Mouse (Mus musculus) stomach, embryonic 16.5 days (tissue): ENCODE data around the gene Fgf23. TPM values are rescaled to one million over a fixed set of nuclear protein-coding genes. Genes with fewer than 3 reads are reported as not detected.

ENCODE experiments used
- ATAC-seq: fragments of 200-750 bp; cut with Nextera tagmentation; 2 replicates; pipeline ENCODE4 v1.8.0; 2017; ENCODE audit warnings: moderate number of reproducible peaks, moderate TSS enrichment; ENCODE audit not compliant: insufficient read depth, low FRiP score
- H3K27ac ChIP-seq: fragments of 300-500 bp; sonication (generic); 2 replicates; pipeline ENCODE4 v1.5.1; 2014; ENCODE audit warnings: low read length
- H3K27me3 ChIP-seq: fragments of 300-500 bp; sonication (generic); 2 replicates; pipeline ENCODE4 v1.6.1; 2014; ENCODE audit warnings: low read length, control low read depth, mixed read lengths; ENCODE audit not compliant: control insufficient read depth, insufficient read depth
- H3K36me3 ChIP-seq: fragments of 300-500 bp; sonication (generic); 2 replicates; pipeline ENCODE4 v1.6.1; 2014; ENCODE audit warnings: low read length; ENCODE audit not compliant: control insufficient read depth, insufficient read depth
- H3K4me1 ChIP-seq: fragments of 300-500 bp; sonication (generic); 2 replicates; pipeline ENCODE4 v1.6.1; 2014; ENCODE audit warnings: low read length, control low read depth, mixed read lengths; ENCODE audit not compliant: control insufficient read depth, insufficient read depth
- H3K4me2 ChIP-seq: fragments of 300-500 bp; sonication (generic); 2 replicates; pipeline ENCODE4 v1.6.1; 2014; ENCODE audit warnings: low read depth, low read length, mixed read lengths
- H3K4me3 ChIP-seq: fragments of 300-500 bp; sonication (generic); replicated peaks from 2 replicates; pipeline ENCODE4 v1.5.1; 2014; ENCODE audit warnings: mild to moderate bottlenecking, low read length
- H3K9ac ChIP-seq: fragments of 300-500 bp; sonication (generic); 2 replicates; pipeline ENCODE4 v1.6.1; 2014; ENCODE audit warnings: low read length
- H3K9me3 ChIP-seq: fragments of 300-500 bp; sonication (generic); replicated peaks from 2 replicates; pipeline ENCODE4 v1.6.1; 2016; ENCODE audit warnings: low read length, control low read depth; ENCODE audit not compliant: control insufficient read depth
- WGBS: fragments of 180-500 bp; shearing (Covaris S2); extraction: QIAGEN DNeasy Blood & Tissue Kit; methylation state at CpG from one replicate; pipeline ENCODE4 v1.1.7; 2014; 5-methylcytosine and 5-hydroxymethylcytosine counted together
- polyA plus RNA-seq: library from polyadenylated mRNA; unstranded; fragments of >200 nt; fragmentation: Nextera tagmentation; extraction: Ambion mirVana; gene quantifications from 2 replicates; pipeline ENCODE4 v1.2.1, GENCODE M21; 2015

Fgf23 gene
- polyA plus RNA-seq, 1 experiment from 2014 or later = not detected

DNA sequence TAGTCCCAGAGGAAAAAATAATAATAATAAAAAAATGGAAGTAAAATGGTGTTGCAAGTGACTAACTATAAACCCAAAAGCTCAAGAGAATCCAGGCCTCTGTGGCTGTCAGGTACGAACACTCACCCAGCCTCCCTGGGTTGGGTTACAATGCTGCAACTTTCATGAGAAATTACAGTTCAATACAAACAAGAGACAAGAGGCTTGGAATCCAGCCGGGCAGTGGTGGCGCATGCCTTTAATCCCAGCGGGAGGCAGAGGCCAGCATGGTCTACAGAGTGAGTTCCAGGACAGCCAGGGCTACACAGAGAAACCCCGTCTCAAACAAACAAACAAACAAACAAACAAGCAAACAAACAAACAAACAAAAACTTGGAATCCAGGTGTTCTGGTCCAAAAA, 34.0 kb downstream of the Fgf23 start:
- Histone ChIP-seq H3K4me2 (no peak overlapping the region), H3K4me1 (peaks cover 11% of the 10 kb centered on the region; the same call in 1 of the 2 replicates), H3K9me3 (no peaks in the 10 kb centered on the region), H3K4me3 (no peak overlapping the region), H3K27ac (no peak overlapping the region), H3K36me3 (no peaks in the 10 kb centered on the region), H3K27me3 (no peaks in the 10 kb centered on the region), H3K9ac (no peak overlapping the region)
- 46% methylated on average over 5 of the region's 5 CpGs for WGBS
- no peak for ATAC-seq

DNA sequence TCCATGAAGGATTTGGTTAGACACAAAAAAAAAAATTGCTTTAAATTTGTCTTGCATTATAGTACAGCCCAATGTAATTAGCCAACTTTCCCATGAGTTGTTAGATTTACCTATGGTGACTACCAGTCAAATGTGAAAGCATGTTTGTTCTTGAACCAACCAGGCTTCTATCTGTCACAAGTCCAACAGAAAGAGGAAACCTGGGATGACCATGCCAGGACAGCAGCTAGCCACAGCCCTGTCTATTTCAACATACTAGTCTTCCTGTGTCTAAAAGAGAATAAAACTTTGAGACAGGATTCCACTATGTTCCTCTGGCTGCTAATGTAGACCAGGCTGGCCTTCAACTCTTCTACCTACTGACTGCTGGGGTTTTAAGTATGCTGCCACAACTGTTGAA, 34.7 kb downstream of the Fgf23 start:
- Histone ChIP-seq H3K9ac (no peak overlapping the region), H3K9me3 (no peaks in the 10 kb centered on the region), H3K4me2 (no peak overlapping the region), H3K36me3 (no peaks in the 10 kb centered on the region), H3K4me1 (peaks cover 11% of the 10 kb centered on the region; the same call in 1 of the 2 replicates), H3K27ac (no peak overlapping the region), H3K27me3 (no peaks in the 10 kb centered on the region), H3K4me3 (no peak overlapping the region)
- ATAC-seq = no peak

DNA sequence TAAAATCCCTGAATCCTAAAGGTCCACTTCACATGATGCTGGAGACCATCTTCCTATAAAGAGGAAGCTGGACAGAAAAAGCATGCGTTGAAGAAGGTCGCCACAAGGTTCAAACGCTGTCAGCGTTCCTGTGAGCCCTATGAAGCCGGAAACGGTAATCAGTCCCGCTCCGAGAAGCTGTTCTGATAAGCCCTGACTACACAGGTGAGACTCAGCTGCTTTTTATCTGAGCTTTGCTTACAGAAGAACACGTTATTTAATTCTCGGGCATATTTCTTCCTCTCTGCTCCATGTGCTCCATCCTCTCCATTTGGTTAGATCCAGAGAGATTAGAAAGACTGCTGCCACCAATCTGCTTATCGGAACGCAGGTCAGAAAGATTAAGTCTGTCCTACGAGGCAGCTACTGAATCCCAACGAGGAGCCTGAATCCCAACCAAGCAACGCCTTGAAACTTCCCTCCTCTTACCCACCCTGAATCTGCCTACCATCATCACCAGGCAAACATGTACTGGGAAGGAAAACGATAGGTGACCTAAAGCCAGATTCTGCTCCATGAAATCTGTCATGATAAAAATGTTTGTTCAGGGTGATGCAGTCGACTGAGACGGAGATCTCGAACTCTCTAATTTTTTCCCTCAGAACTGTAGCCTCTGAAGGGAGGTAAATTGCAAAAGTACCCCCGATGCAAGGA, 35.8 kb downstream of the Fgf23 start:
- H3K9me3 ChIP-seq = no peaks in the 10 kb centered on the region
- peak overlapping the region; percentile 73 for H3K9ac ChIP-seq
- no peaks in the 10 kb centered on the region for H3K36me3 ChIP-seq
- WGBS = 24% methylated on average over 20 of the region's 20 CpGs
- ATAC-seq = no peak
- peaks cover 11% of the 10 kb centered on the region; the same call in 1 of the 2 replicates for H3K4me1 ChIP-seq
- H3K4me3 ChIP-seq = peak overlapping the region; percentile 66
- no peaks in the 10 kb centered on the region for H3K27me3 ChIP-seq
- H3K27ac ChIP-seq = no peak overlapping the region
- peak overlapping the region; percentile 89 for H3K4me2 ChIP-seq

DNA sequence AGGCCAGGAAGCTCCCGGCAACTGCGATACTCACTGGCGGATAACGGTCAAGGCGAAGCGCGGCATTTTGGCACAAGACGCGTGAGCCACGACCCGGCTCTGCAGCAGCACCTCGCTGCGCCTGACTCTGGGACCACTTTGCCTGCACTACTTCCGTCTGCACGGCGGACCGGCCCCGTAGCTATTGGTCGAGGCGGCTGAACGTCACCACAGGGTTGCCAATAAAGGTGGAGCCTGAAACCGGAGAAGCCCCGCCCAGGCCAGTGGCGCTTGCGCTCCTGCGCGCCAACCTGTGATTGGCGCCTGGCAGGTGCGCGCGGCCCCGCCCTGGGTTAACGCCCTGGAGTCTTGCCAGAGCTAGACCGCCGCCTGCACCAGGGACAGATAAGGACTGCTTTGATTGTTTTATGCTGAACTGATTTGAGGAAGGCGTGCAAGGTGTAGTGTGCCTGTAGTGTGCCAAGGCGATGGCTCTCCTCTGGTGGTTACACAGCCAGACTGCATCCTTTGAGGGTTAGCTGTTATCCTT, 36.8 kb downstream of the Fgf23 start, which contains the start of gene Tigar:
Gene Tigar, minus strand, starts transcription at position 156 of the 529 bp plus-strand sequence.
- Histone ChIP-seq H3K4me3 (peak within 1 kb of the TSS; percentile 66), H3K4me1 (peaks cover 11% of the 10 kb centered on the region; the same call in 1 of the 2 replicates), H3K9me3 (no peaks in the 10 kb centered on the region), H3K4me2 (peak within 1 kb of the TSS; percentile 89), H3K27me3 (no peaks in the 10 kb centered on the region), H3K36me3 (no peaks in the 10 kb centered on the region), H3K9ac (peak within 1 kb of the TSS; percentile 73), H3K27ac (peak within 1 kb of the TSS; percentile 56; the same call in 1 of the 2 replicates)
- ATAC-seq = peak; percentile 98
- WGBS = under 1% methylated on average over 37 of the region's 37 CpGs

DNA sequence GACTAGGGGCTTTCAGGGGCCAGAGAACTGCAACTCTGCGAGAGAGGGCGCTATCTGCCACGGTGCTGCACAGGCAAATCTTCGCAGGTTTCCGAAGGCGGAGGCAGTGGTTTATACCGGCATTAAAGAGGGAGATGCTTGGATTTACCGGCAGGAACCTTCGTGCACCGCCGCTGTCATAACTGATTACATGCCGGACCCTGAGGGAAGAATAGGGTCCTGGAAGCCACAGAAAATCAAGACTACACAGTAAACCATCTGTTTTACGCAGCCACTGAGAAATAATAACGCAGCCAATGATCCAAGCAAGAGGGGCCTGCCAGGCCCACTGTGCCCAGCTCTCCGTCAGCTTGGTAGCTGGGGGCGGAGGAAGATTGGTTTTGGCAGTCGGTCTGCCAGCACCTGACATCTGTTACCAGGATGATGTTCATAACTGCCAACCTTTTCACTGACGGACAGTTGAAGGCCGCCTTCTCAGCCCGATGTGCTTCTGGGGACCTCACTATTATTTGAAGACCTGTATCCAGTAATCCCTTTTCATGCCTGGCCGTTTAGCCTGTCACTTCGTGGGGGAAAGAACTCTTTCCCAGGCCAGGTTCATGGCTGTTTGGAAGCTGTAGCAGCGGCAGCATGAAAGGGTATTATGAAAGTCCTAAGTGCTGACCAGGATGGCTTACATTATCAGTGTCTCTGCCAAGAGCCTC, 42.2 kb downstream of the Fgf23 start:
- H3K36me3 ChIP-seq = no peaks in the 10 kb centered on the region
- WGBS = 68% methylated on average over 23 of the region's 23 CpGs
- H3K4me3 ChIP-seq = no peak overlapping the region
- ATAC-seq = no peak
- 0 out of 2 replicates have a peak, but pooled peaks cover under 1% of the 10 kb centered on the region for H3K4me1 ChIP-seq
- no peaks in the 10 kb centered on the region for H3K27me3 ChIP-seq
- no peak overlapping the region for H3K4me2 ChIP-seq
- no peak overlapping the region for H3K9ac ChIP-seq
- no peaks in the 10 kb centered on the region for H3K9me3 ChIP-seq
- H3K27ac ChIP-seq = no peak overlapping the region

DNA sequence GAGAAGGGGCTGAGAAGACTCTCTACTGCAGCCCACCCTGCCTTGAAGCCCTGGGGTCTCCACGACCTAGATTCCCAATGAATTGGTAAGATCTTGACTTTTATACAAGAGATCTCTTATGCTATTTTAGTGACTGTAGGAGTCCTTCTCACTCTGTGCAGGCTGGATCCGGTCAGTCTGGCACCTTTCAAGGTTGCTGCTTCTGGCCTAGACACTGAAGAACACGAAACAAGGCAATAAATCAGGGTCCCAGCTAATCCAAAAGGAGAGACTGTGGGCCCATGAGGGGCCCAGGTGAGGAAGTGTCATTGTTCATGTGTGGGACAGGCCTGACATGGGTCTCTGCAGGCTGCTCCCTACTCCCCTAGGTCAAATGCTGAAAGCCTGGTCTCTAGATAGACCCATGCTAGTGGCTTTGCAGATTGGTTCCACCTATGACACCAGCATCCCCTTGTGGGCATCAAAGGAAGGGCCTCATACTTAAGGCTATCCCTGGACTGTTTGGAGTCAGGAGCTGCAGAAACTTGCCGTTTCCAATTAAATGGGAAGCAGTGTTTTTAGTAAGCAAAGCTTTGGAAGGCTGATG, 49.6 kb downstream of the Fgf23 start:
- H3K4me3 ChIP-seq = no peak overlapping the region
- H3K27ac ChIP-seq = no peak overlapping the region
- no peaks in the 10 kb centered on the region for H3K4me1 ChIP-seq
- no peak overlapping the region for H3K9ac ChIP-seq
- H3K4me2 ChIP-seq = no peak overlapping the region
- 66% methylated on average over 4 of the region's 4 CpGs for WGBS
- ATAC-seq = peak; percentile 57; the same call in 1 of the 2 replicates
- H3K36me3 ChIP-seq = 0 out of 2 replicates have a peak, but pooled peaks cover 5% of the 10 kb centered on the region
- H3K9me3 ChIP-seq = no peaks in the 10 kb centered on the region
- no peaks in the 10 kb centered on the region for H3K27me3 ChIP-seq

DNA sequence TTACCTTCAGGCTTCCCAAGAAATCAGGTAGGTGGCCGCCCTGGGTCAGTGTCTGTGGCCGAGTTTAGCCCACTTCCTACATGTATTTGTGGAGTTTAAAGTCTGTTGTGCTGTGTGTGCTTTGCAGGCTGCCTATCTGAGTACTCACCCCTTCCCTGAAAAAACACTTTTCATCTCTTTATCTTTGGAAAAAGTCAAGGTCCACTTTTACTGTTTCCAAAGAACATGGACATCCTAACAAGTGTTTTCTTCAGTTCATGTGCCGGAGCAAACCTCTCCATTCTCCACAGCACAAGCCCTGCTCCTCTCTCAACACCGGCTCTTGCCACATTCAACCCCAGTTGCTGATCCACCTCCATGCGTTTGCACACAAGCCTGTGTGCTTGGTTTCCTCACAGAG, 50.3 kb downstream of the Fgf23 start:
- 83% methylated on average over 5 of the region's 5 CpGs for WGBS
- H3K27me3 ChIP-seq = no peaks in the 10 kb centered on the region
- no peak for ATAC-seq

DNA sequence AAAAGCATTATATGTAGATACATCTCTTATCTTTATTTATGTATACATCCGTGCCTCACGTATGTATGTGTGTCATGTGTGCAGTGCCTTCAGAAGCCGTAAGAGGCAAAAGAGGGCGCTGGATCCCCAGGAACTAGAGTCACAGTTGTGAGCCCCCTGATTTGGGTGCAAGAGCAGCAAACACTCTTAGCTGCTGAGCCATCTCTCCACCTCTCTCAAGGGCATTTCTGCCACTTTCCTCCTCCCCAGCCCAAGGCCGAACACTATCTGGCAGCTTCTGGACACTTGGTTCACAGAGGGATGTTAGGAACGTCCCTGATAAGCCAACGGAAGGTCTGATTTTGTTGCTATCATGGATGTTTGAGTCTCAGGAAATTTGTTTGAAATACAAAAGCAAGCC, 50.8 kb downstream of the Fgf23 start:
- WGBS = 75% methylated on average over 7 of the region's 7 CpGs
- Histone ChIP-seq H3K27ac (no peak overlapping the region), H3K9ac (no peak overlapping the region), H3K4me3 (no peak overlapping the region), H3K36me3 (0 out of 2 replicates have a peak, but pooled peaks cover 9% of the 10 kb centered on the region), H3K27me3 (no peaks in the 10 kb centered on the region), H3K4me1 (no peaks in the 10 kb centered on the region), H3K4me2 (no peak overlapping the region), H3K9me3 (no peaks in the 10 kb centered on the region)
- no peak for ATAC-seq

More for the DNA sequence above, 50.3 kb downstream of the Fgf23 start:
- Histone ChIP-seq H3K4me1 (no peaks in the 10 kb centered on the region), H3K4me2 (no peak overlapping the region), H3K36me3 (0 out of 2 replicates have a peak, but pooled peaks cover 9% of the 10 kb centered on the region), H3K27ac (no peak overlapping the region), H3K4me3 (no peak overlapping the region), H3K9me3 (no peaks in the 10 kb centered on the region), H3K9ac (no peak overlapping the region)

DNA sequence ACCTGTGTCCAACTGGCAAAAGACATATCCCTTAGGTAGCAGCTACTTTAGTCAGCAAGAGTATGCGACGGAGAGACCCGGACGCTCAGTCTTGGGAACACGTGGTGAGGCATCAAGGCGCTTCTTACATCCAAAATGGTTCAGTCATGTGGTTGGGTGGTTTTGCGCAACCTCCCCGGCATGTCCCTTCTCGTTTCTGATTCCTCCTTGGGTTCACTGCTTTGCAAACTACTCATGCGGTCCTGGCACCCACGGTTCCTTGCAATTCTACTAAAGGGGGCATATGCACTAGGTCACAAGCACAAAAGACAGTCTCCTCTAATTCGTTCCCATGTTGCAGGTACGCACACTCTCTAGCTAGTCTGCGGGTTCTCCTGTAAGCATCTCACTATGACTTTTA, 57.0 kb downstream of the Fgf23 start:
- no peak overlapping the region for H3K4me3 ChIP-seq
- no peak overlapping the region for H3K9ac ChIP-seq
- no peak overlapping the region for H3K27ac ChIP-seq
- H3K4me1 ChIP-seq = 0 out of 2 replicates have a peak, but pooled peaks cover 2% of the 10 kb centered on the region
- peaks cover 37% of the 10 kb centered on the region for H3K36me3 ChIP-seq
- H3K4me2 ChIP-seq = no peak overlapping the region
- no peak for ATAC-seq
- no peaks in the 10 kb centered on the region for H3K27me3 ChIP-seq
- no peaks in the 10 kb centered on the region for H3K9me3 ChIP-seq
- 89% methylated on average over 14 of the region's 14 CpGs for WGBS
